Mouse (Mus musculus): Measurements from ENCODE around the gene Gm37240.
"Not testable (repeated sequence)": the region's sequence is repeated elsewhere in the genome, so short reads cannot be mapped to it uniquely, and the experiment has no call there.

DNA sequence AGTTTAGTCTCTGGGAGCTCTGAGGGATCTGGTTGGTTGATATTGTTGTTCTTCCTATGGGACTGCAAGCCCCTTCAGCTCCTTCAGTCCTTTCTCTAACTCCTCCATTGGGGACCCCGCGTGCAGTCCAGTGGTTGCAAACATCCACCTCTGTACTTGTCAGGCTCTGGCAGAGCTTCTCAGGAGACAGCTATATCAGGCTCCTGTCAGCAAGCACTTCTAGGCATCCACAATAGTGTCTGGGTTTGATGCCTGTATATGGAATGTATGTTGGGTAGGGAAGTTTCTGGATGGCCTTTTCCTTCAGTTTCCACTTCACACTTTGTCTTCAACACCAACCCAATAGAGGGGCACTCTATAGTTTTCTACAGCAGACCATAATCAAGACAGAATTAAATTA is 1324.4 kb downstream of the Gm37240 start:
- not testable (repeated sequence) for TF ChIP-seq CTCF (IDR thresholded peaks at IDR 0.05; ENCODE audit: control insufficient read depth, insufficient read depth, low read length); POLR2A (IDR thresholded peaks at IDR 0.05; ENCODE audit: borderline replicate concordance, control insufficient read depth, low read depth, low read length)
